Mouse (Mus musculus) embryonic fibroblast, embryonic 13.5 days (primary cell): Measurements from ENCODE around the gene Tada3.

Experiments
- CTCF ChIP-seq: IDR thresholded peaks from 2 replicates; pipeline ENCODE4 v1.5.1; 2011; ENCODE audit warnings: mild to moderate bottlenecking, control low read depth, low read length, moderate library complexity, borderline replicate concordance; ENCODE audit not compliant: insufficient read depth
- POLR2A ChIP-seq: IDR thresholded peaks from 2 replicates; pipeline ENCODE4 v1.6.1; 2011; ENCODE audit warnings: low read depth, mild to moderate bottlenecking, control low read depth, low read length, moderate library complexity

- no peak for TF ChIP-seq POLR2A
- no peak for TF ChIP-seq CTCF
Measured at GRCm38 (mm10) chr6:113334216-113334615, 43.5 kb downstream of the Tada3 start.
